Mouse (Mus musculus): ENCODE results near the gene Gpm6a.

DNA sequence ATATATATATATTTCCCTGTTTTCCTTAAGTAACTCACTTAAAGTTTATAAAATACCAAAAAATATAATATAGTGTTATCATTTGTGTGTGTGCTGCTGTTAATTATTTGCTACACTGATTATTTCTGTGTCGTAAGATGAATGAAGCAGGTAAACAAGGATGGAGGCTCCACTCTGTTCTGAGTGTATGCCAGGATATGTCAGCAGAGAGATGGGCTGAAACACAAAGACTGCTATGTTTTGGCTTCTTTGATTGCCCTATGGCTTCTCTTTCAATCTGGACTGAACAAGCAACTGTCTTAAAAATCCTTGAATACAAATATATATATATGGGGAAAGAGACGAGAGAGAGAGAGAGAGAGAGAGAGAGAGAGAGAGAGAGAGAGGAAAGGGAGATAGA, 1.3 kb upstream of the Gpm6a start:
- TF ChIP-seq EP300 (IDR thresholded peaks at IDR 0.05; ENCODE audit: low read depth) (no peak), CTCF (IDR thresholded peaks at IDR 0.05; ENCODE audit: low read depth) (no peak)
